Mouse (Mus musculus): ENCODE measurements around the gene Endou. TPM values are rescaled to one million over a fixed set of nuclear protein-coding genes. Genes with fewer than 3 reads are reported as not detected.

Endou gene
- polyA plus RNA-seq, 1 experiment from 2014 or later: 0.86 TPM

GRCm38 (mm10) chr15:97717861-97718534 lies 13.1 kb downstream of the Endou start:
- Histone ChIP-seq H3K9me3 (replicated peaks) (no peaks in the 10 kb centered on the region), H3K4me3 (no peak overlapping the region), H3K9ac (no peak overlapping the region), H3K4me1 (replicated peaks) (peaks cover 23% of the 10 kb centered on the region), H3K36me3 (no peaks in the 10 kb centered on the region), H3K27ac (no peak overlapping the region), H3K4me2 (no peak overlapping the region), H3K27me3 (no peaks in the 10 kb centered on the region)
- 24% methylated on average over 12 of the region's 12 CpGs for WGBS
- ATAC-seq (replicated peaks; ENCODE audit: insufficient number of reproducible peaks, insufficient read depth, low FRiP score, low read depth): peak; percentile 39; the same call in 1 of the 2 replicates

GRCm38 (mm10) chr15:97716782-97717181 lies 14.4 kb downstream of the Endou start:
- Histone ChIP-seq H3K9me3 (replicated peaks) (no peaks in the 10 kb centered on the region), H3K4me2 (no peak overlapping the region), H3K27me3 (no peaks in the 10 kb centered on the region), H3K9ac (no peak overlapping the region), H3K4me1 (replicated peaks) (peaks cover 23% of the 10 kb centered on the region), H3K4me3 (no peak overlapping the region), H3K27ac (no peak overlapping the region), H3K36me3 (no peaks in the 10 kb centered on the region)
- ATAC-seq (replicated peaks; ENCODE audit: insufficient number of reproducible peaks, insufficient read depth, low FRiP score, low read depth): no peak
- 63% methylated on average over 11 of the region's 11 CpGs for WGBS

- ATAC-seq (replicated peaks; ENCODE audit: insufficient number of reproducible peaks, insufficient read depth, low FRiP score, low read depth): no peak
- 91% methylated on average over 1 of the region's 1 CpGs for WGBS
- Histone ChIP-seq H3K4me2 (no peak overlapping the region), H3K4me3 (no peak overlapping the region), H3K9me3 (replicated peaks) (no peaks in the 10 kb centered on the region), H3K36me3 (no peaks in the 10 kb centered on the region), H3K27ac (no peak overlapping the region), H3K9ac (no peak overlapping the region), H3K27me3 (no peaks in the 10 kb centered on the region), H3K4me1 (replicated peaks) (peaks cover 23% of the 10 kb centered on the region)
Observed at GRCm38 (mm10) chr15:97715734-97716133, 15.4 kb downstream of the Endou start.

GRCm38 (mm10) chr15:97715083-97715482 lies 16.1 kb downstream of the Endou start:
- Histone ChIP-seq H3K4me3 (no peak overlapping the region), H3K36me3 (no peaks in the 10 kb centered on the region), H3K4me1 (replicated peaks) (peaks cover 17% of the 10 kb centered on the region), H3K9me3 (replicated peaks) (no peaks in the 10 kb centered on the region), H3K27ac (no peak overlapping the region), H3K9ac (no peak overlapping the region), H3K4me2 (no peak overlapping the region), H3K27me3 (no peaks in the 10 kb centered on the region)
- 91% methylated on average over 8 of the region's 8 CpGs for WGBS
- no peak for ATAC-seq (replicated peaks; ENCODE audit: insufficient number of reproducible peaks, insufficient read depth, low FRiP score, low read depth)

- 62% methylated on average over 6 of the region's 6 CpGs for WGBS
- no peak overlapping the region for H3K4me2 ChIP-seq
- no peak overlapping the region for H3K4me3 ChIP-seq
- no peaks in the 10 kb centered on the region for H3K27me3 ChIP-seq
- no peak for ATAC-seq (replicated peaks; ENCODE audit: insufficient number of reproducible peaks, insufficient read depth, low FRiP score, low read depth)
- peaks cover 5% of the 10 kb centered on the region for H3K4me1 ChIP-seq (replicated peaks)
- no peaks in the 10 kb centered on the region for H3K9me3 ChIP-seq (replicated peaks)
- H3K36me3 ChIP-seq: no peaks in the 10 kb centered on the region
- H3K27ac ChIP-seq: no peak overlapping the region
- no peak overlapping the region for H3K9ac ChIP-seq
Observed at GRCm38 (mm10) chr15:97712546-97712945, 18.6 kb downstream of the Endou start.

- WGBS: 72% methylated on average over 6 of the region's 6 CpGs
- Histone ChIP-seq H3K27ac (no peak overlapping the region), H3K4me2 (no peak overlapping the region), H3K27me3 (no peaks in the 10 kb centered on the region), H3K9me3 (replicated peaks) (no peaks in the 10 kb centered on the region), H3K36me3 (no peaks in the 10 kb centered on the region), H3K9ac (no peak overlapping the region), H3K4me3 (no peak overlapping the region), H3K4me1 (replicated peaks) (peaks cover 6% of the 10 kb centered on the region; the same call in 1 of the 2 replicates)
- ATAC-seq (replicated peaks; ENCODE audit: insufficient number of reproducible peaks, insufficient read depth, low FRiP score, low read depth): no peak
Observed at GRCm38 (mm10) chr15:97710906-97711305, 20.2 kb downstream of the Endou start.

GRCm38 (mm10) chr15:97705211-97706050 lies 25.7 kb downstream of the Endou start, which contains the start of gene Rpap3:
TSS of gene Rpap3 (minus strand) at chr15:97705825.
- peak; percentile 88 for ATAC-seq (replicated peaks; ENCODE audit: insufficient number of reproducible peaks, insufficient read depth, low FRiP score, low read depth)
- Histone ChIP-seq H3K9ac (peak within 1 kb of the TSS; percentile 92), H3K27ac (peak within 1 kb of the TSS; percentile 57; the same call in 1 of the 2 replicates), H3K4me1 (replicated peaks) (peaks cover 8% of the 10 kb centered on the region), H3K36me3 (peaks cover 12% of the 10 kb centered on the region), H3K27me3 (no peaks in the 10 kb centered on the region), H3K9me3 (replicated peaks) (no peaks in the 10 kb centered on the region), H3K4me2 (peak within 1 kb of the TSS; percentile 77), H3K4me3 (peak within 1 kb of the TSS; percentile 94)
- WGBS: under 1% methylated on average over 71 of the region's 71 CpGs

GRCm38 (mm10) chr15:97696616-97697015 lies 34.5 kb downstream of the Endou start:
- ATAC-seq (replicated peaks; ENCODE audit: insufficient number of reproducible peaks, insufficient read depth, low FRiP score, low read depth): no peak
- Histone ChIP-seq H3K4me2 (no peak overlapping the region), H3K36me3 (peaks cover 75% of the 10 kb centered on the region), H3K27me3 (no peaks in the 10 kb centered on the region), H3K27ac (no peak overlapping the region), H3K9me3 (replicated peaks) (no peaks in the 10 kb centered on the region), H3K9ac (no peak overlapping the region), H3K4me3 (no peak overlapping the region), H3K4me1 (replicated peaks) (no peaks in the 10 kb centered on the region)
- 83% methylated on average over 10 of the region's 10 CpGs for WGBS

- H3K4me2 ChIP-seq: no peak overlapping the region
- peaks cover 66% of the 10 kb centered on the region for H3K36me3 ChIP-seq
- H3K9ac ChIP-seq: no peak overlapping the region
- H3K9me3 ChIP-seq (replicated peaks): no peaks in the 10 kb centered on the region
- ATAC-seq (replicated peaks; ENCODE audit: insufficient number of reproducible peaks, insufficient read depth, low FRiP score, low read depth): no peak
- WGBS: 88% methylated on average over 5 of the region's 5 CpGs
- no peak overlapping the region for H3K27ac ChIP-seq
- H3K4me1 ChIP-seq (replicated peaks): no peaks in the 10 kb centered on the region
- H3K4me3 ChIP-seq: no peak overlapping the region
- H3K27me3 ChIP-seq: no peaks in the 10 kb centered on the region
Observed at GRCm38 (mm10) chr15:97693411-97693810, 37.7 kb downstream of the Endou start.

- Histone ChIP-seq H3K4me1 (replicated peaks) (no peaks in the 10 kb centered on the region), H3K4me2 (no peak overlapping the region), H3K4me3 (no peak overlapping the region), H3K27ac (no peak overlapping the region), H3K9me3 (replicated peaks) (no peaks in the 10 kb centered on the region), H3K27me3 (no peaks in the 10 kb centered on the region), H3K9ac (no peak overlapping the region), H3K36me3 (peaks cover 67% of the 10 kb centered on the region)
- ATAC-seq (replicated peaks; ENCODE audit: insufficient number of reproducible peaks, insufficient read depth, low FRiP score, low read depth): no peak
- WGBS: 92% methylated on average over 9 of the region's 9 CpGs
Observed at GRCm38 (mm10) chr15:97684118-97684517, 47.0 kb downstream of the Endou start.

GRCm38 (mm10) chr15:97682053-97682452 lies 49.1 kb downstream of the Endou start:
- H3K36me3 ChIP-seq: peaks cover 70% of the 10 kb centered on the region
- H3K27ac ChIP-seq: no peak overlapping the region
- WGBS: 88% methylated on average over 8 of the region's 8 CpGs
- H3K9me3 ChIP-seq (replicated peaks): no peaks in the 10 kb centered on the region
- no peaks in the 10 kb centered on the region for H3K4me1 ChIP-seq (replicated peaks)
- H3K4me2 ChIP-seq: no peak overlapping the region
- no peak overlapping the region for H3K9ac ChIP-seq
- H3K4me3 ChIP-seq: no peak overlapping the region
- H3K27me3 ChIP-seq: no peaks in the 10 kb centered on the region
- ATAC-seq (replicated peaks; ENCODE audit: insufficient number of reproducible peaks, insufficient read depth, low FRiP score, low read depth): no peak

All from heart, embryonic 15.5 days (tissue).